Mouse (Mus musculus): ENCODE results near the gene Tlr12.

- TF ChIP-seq EP300 (IDR thresholded peaks at IDR 0.05; ENCODE audit: low read length), result no peak
- no peak for TF ChIP-seq HCFC1 (IDR thresholded peaks at IDR 0.05; ENCODE audit: low read depth, low read length)
- no peak for TF ChIP-seq CTCF (conservative IDR thresholded peaks at IDR 0.05 in 1 of 2, IDR thresholded peaks at IDR 0.05 in 1 of 2; ENCODE audit: low read depth in 2 of 2, low read length in 2 of 2)
- no peak for TF ChIP-seq SIN3A (IDR thresholded peaks at IDR 0.05; ENCODE audit: low read length)
- TF ChIP-seq ETS1 (conservative IDR thresholded peaks at IDR 0.05; ENCODE audit: low read depth, low read length), result no peak
- TF ChIP-seq MYC (IDR thresholded peaks at IDR 0.05; ENCODE audit: low read depth, low read length), result no peak
- no peak for TF ChIP-seq POLR2A (IDR thresholded peaks at IDR 0.05; ENCODE audit: low read depth, low read length)
- no peak for TF ChIP-seq ZC3H11A (IDR thresholded peaks at IDR 0.05; ENCODE audit: low read depth, low read length)
- TF ChIP-seq GABPA (IDR thresholded peaks at IDR 0.05; ENCODE audit: insufficient replicate concordance, low read depth, low read length), result no peak
Measured at GRCm38 (mm10) chr4:128620572-128620971, 2.2 kb upstream of the Tlr12 start.

All from CH12.LX (cell line).